Mouse (Mus musculus) gastrocnemius, adult 18-20 months (tissue): ENCODE results near the gene Rrnad1. TPM values are rescaled to one million over a fixed set of nuclear protein-coding genes. Genes with fewer than 3 reads are reported as not detected.
A peak's percentile ranks its signal among the peaks of the same experiment; 100 is the strongest.

ENCODE experiments used
- DNase-seq: peaks from one replicate; pipeline ENCODE4 v3.0.0; 2021; ENCODE audit warnings: low spot score
- total RNA-seq, 2 experiments: library from RNA; stranded (reverse); gene quantifications; 2 replicates each; pipeline ENCODE4 v1.2.3; 2021

The Rrnad1 gene
- total RNA-seq, 2 experiments from 2014 or later, result 3.2 to 3.4 TPM

DNA sequence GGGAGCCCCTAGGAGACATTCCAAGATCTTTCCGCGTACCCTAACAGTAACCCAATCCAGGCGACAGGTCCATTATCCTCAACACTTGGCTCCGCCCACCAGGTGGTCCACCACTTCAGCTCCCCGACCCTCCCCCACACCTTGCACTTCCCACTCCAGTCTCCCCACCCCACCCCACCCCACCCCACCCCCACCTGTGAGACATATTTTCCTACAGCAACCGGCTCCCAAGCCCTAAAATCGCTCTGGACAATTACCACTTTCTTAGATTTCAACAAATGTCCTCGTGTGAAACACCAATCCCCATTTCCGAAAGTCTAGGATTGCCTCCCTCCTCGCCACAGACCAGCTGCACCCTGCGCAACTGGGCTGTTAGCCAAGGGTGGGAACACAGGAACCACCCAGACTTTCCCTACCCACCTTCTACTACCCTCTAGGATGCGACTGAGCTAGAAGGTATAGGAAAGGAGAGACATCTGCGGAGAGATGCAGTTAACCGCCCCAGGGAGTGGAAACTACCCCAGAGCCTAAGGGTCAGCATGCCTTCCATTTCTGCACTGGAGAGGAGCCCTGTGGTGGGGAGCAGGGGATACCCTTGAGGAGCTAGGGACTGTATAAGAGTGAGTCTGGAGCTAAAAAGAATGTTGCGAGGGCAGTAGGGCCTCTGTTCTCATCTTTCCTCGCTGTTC, 18.9 kb upstream of the Rrnad1 start:
- DNase-seq, result no peak

DNA sequence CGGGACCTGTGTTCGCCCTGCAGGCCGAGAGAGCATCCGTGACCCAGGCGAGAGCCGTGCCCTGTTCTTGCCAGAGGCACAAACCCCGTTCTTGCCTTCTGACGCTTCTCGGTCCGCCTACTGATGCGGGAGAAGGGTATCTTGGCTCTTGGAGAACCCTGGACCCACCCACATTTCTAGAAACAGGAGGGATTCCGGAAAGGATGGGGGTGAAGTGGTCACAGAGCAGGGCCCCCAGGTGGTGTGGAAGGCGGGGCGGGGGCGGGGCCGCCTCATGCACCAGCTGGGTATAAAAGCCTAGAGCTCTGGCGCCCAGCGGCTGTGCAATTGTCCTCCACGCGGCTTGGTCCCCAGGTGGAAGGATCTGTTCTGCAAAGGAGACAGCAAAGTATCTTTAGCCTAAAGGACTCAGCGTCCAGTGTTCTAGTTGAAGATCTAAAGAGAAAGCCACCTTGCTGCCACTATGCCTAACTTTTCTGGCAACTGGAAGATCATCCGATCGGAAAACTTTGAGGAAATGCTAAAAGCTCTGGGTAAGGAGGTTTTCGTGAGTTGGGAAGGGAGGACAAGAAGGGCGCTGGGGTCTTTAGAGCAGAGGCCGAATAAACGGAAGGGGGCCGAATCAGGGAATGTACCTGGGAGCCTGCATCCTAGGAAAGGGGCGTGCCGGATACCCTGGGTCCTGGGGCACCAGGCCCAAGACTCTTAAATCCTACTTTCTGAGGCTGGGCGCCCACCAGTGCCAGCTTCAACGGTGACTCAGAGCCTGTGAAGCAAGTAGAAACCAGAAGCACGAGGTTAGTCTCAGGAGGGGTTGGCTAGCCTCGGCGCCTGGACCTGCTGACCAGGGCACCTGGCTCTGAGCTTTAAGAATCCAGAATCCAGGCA, 18.1 kb upstream of the Rrnad1 start, which contains the start of gene Crabp2:
Gene Crabp2, plus strand, starts transcription at position 289 of the 888 bp plus-strand sequence.
- DNase-seq, result no peak

DNA sequence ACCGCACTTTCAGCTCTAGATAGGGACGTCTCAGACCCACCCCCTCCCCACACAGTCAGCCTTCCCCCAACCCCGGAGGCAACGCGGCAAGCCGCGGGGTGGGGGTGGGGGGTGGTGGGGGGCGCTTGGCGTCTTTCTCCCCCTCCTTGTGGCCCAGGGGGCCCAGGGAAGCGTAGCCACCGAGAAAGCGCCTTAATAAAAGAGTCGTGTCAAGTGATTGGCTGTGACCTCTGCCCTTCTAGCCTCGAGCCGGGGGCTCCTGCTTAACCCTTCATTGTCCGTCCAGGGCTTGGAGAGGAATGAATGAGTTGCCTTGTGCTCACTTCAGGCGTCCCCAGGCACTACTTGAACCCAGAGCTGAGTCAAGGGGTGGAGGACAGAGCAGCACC, 17.3 kb upstream of the Rrnad1 start:
- DNase-seq, result no peak

DNA sequence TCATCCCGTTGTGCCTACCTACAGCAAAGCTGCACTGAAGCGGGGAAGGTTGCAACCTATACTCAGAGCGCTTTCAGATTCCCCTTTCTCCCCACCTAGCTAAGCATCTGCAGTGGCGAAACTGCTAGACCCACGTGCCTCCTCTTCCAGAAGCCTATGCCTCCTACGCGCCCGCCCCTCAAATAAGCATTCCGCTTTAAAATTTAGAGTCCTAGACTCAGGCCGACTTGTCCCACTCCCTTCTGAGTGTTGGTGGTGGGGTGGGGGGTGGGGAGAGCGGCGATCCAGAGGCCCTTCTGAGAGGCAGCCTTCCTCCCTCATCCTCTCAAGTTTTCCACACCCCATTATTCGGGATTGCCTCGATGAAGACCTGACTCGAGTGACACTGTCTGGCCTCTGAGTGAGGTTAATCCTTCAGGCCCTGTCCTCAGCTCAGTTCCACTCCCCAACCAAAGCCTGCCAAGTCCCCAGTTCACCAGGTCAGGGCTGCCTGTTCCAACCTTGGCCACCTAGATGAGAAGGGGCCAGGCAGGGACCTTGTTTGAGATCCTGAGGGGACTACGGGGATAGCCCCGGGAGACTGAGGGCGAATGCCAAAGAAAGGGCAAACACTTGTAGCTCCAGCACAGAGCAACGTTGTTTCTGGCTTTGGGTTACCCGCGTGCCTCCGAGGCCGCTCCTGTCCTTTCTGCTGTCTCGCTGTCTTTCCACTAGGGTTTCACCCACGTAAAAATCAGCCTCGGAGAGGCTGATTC, 16.7 kb upstream of the Rrnad1 start:
- DNase-seq, result no peak

- no peak for DNase-seq
These were observed 16.0 kb upstream of the Rrnad1 start for GRCm38 (mm10) chr3:87946541-87946860.

DNA sequence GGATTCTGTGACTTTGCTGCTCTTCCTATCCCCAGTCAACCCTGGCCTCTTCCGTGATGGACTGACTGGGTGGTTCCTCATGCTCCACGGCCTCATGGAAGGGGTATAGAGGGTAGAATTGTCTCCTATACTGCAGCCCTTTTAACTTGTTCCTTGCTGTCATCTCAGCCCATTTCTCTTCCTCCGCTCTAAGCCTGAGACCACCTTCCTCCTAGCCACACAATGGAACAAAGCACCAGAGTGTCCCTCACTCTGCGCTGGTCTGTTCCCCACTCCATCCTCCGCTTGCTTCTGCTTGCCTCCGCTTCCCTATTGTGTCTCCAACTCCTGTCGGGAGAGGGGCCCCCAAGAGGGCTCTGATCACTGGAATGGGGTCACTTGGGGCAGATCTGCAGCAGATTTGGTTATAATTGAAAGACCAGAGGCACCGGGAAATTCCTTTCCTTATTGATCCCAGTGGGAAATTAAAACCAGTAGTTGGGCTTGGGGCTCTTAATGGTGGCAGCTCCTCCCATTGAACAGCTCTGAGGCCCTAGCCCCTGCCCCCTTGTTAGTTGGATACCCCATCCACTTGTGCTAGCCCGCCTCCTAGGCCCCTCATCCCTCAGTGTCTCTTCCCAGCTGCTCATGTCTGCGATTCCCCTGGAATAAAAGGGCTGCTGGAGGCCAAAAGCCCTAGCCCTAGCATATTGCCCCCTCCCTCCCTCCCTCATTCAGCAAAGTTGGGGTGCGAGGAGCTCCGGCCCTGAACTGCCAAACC, 15.4 kb upstream of the Rrnad1 start:
- no peak for DNase-seq

- peak; percentile 32 for DNase-seq
These were observed 14.5 kb upstream of the Rrnad1 start for GRCm38 (mm10) chr3:87944838-87945600.

DNA sequence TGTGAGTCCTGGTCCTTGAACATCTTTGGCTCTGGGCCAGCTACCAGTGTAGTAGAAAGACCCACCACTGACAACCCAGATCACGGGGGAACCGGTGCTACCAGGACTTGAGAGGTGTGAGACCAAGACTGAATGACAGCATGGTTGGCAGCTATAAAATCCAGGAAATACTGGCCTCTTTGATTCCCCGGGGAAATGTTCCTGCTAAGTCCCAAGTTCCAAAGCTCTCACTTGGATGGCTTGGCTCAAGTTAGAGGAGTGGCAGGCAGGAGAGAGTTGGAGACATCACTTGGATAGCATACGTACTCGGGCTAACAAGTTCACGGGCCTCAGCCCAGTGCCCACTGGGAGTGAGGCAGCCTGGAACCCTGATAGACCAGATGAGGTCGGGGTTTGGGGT, 13.1 kb upstream of the Rrnad1 start:
- no peak for DNase-seq

GRCm38 (mm10) chr3:87942471-87942870, 12.0 kb upstream of the Rrnad1 start:
- DNase-seq, result no peak

GRCm38 (mm10) chr3:87940611-87941010, 10.1 kb upstream of the Rrnad1 start:
- DNase-seq, result no peak

DNA sequence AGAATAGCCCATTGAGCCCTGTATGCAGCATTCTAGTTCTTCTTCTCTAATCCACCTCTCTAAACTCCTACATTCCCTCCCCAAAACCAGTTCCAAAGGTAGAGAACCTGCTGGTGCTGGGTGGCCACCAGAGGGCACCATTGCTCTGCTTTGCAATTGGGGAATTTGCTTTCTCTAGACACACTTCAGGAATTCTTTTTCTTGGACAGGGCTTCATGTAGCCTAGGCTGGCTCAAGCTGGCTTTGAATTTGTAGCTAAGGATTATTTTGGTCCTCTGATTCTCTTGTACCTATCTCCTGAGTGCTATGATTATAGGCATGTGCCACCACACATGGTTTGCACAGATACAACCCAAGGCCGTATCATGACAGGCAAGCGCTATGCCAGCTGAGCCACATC, 5.3 kb upstream of the Rrnad1 start:
- peak; percentile 80 for DNase-seq

- DNase-seq, result no peak
These were observed 4.7 kb upstream of the Rrnad1 start for GRCm38 (mm10) chr3:87935201-87935600.

- no peak for DNase-seq
These were observed 4.0 kb upstream of the Rrnad1 start for GRCm38 (mm10) chr3:87934501-87934900.

DNA sequence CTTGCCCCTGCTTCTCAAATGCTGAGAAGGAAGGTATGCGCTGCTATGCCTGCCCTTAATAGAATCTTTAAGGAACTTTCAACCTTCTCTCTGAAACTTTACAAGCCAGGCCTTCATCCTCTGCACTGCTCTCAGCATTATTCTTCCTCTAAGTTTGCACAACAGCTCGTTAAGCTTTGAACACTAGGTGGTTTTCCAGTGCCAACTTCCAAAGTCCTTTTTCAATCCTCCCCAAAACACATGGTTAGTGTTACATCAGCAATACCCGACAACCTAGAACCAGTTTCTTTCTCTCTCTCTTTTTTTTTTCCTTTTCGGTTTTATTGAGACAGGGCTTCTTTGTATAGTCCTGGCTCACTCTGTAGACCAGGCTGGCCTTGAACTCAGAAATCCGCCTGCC, 3.5 kb upstream of the Rrnad1 start:
- no peak for DNase-seq

GRCm38 (mm10) chr3:87929341-87930077, 1.0 kb downstream of the Rrnad1 start:
- no peak for DNase-seq

DNA sequence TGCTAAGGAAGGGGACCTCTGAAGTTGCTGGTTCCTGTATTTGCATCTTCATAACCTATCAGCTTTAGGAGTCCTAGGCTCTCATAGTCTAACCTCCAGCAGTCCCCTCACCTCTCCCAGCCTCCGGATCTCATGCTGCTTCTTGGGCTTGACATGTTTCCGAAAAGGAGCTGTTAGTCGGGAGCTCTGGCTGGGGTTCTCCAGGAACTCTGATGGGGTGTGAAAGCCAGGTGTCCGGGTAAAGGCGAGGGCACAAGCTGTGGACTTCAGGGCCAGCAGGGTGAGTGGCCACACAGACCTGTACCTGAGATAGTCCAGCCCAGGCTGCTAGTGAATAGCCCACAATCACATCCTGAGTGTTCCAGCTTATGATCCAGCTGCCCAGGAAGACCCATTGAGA, 3.1 kb downstream of the Rrnad1 start:
- DNase-seq, result no peak

DNA sequence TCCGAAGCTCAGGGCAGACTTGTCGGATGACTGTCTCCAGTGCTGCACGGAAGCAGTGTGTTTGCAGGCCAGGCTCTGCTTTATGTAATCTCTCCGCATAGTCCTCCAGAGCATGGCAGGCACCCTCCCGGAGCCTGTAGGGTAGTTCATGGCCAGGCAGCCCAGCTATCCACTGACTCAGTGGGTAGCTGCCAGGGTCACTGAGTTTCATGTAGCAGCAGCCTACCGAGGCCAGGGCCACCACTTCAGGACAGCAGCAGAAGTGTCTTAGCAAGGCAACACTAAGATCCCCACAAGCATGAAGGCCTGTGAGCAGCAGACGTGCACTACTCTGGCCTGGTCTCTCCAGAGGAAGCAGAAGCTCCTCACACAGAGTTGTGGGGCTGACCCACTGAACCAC, 5.5 kb downstream of the Rrnad1 start:
- no peak for DNase-seq

DNA sequence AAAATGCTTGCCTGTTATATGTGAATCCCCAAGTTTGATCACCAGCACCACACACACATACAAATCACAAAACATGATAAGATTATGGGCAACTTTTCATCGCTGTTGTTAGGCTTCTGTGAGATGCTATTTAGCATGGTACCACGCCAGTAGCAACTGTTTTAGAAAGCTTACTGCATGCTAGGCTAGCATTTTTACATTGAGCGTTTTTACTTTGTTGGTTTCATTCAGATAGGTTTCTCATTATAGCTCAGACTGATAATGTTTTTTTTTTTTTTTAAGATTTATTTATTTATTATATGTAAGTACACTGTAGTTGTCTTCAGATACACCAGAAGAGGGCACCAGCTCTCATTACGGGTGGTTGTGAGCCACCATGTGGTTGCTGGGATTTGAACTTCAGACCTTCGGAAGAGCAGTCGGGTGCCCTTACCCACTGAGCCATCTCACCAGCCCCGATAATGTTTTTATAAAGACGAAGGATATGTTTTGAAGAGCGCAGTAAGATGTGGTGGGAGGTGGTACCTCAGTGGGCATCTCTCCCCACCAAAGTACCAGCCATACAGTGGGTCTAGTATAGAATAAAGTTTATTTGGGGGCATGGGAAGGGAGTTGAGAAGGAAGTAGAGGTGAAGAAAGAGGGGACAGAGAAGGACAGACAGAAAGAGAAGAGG, 10.1 kb downstream of the Rrnad1 start:
- DNase-seq, result no peak

DNA sequence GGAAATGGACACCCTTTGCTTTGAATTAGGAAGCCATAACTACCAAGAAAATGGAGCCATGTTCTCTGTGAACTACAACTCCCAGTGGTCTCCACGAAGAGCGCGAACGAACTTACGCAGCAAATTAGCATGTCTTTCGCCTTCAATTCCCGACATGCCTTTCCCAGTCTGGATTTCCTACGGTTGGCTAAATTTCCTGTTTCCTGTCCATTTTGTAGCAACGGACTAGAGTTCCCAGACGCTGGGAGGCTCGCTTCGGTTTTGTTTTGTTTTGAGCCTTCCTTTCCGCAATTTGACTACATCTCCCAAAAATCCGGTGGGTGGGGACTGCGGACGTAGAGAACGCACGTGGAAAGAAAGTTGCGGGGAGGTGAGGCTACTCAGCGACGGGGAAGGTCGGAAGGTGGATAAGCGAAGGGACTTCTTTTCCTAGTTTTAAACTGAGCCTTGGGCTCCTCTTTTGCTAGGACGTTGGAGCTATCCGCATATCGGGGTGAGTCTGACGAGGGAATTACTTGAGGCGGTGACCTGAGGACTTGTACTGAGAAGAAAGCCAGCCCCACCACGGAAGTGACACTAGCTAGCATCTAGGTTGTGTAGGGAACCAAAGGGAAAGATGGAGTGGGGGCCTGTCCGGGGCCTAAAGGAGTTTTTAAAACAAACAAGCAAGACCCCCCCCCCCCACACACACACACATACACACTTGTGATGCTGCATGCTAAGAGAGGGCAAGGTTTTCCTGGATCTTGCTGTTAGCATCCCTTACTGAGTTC, 11.0 kb downstream of the Rrnad1 start, which contains the start of gene Mrpl24:
Gene Mrpl24, plus strand, starts transcription at position 171 of the 773 bp plus-strand sequence.
- peak; percentile 86 for DNase-seq
